Mouse (Mus musculus) 3T3-L1 (cell line): ENCODE results near the gene Atp2b2.

Experiments used
- DNase-seq: peaks from one replicate; pipeline ENCODE4 v3.0.0-alpha.2; 2015; ENCODE audit warnings: low read depth, low spot score

The Atp2b2 gene

DNA sequence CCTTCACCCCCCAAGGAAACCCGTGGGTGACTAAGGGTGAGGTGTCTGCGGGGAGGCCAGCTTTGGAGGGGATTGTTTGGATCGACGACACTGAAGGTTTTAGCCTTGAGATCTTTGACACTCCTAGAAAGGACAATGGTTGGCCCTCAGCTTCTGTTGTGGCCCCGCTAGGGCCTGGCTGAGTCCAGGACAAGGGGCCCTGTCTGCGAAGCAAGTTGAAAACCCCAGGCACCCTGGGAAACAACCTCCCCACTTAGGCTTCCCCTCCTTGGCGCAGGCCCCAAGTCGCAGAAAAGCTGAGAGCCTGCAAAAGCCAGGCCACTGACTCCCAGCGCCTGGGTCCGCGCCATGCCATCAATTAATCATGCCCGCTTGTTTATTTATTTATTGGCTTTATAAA lies at the start of gene Atp2b2:
Gene Atp2b2, minus strand, starts transcription at position 282 of the 400 bp plus-strand sequence.
- DNase-seq = no peak

DNA sequence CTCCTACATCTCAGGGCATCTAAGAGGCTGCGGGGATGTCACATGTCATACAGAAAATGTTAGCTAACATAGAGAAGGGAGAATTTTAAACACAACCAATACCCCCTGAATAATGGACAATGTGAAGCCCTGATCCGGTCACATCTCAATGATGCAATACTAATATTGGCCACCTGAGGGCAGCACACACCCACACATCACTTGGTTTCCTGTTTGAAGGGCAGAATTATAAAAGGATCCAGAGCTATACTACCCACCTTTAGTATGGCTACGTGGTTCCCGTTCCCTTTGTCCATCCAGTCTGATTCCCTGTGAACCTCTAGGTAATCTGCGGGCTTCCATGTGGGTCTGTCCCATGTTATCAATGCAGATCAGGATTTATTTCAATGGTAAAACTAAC lies 47.2 kb upstream of the Atp2b2 start:
- peak; percentile 83 for DNase-seq

- DNase-seq = peak; percentile 59
These were observed 44.7 kb upstream of the Atp2b2 start for GRCm38 (mm10) chr6:114087106-114087505.

- no peak for DNase-seq
These were observed 36.1 kb upstream of the Atp2b2 start for GRCm38 (mm10) chr6:114078556-114078955.

GRCm38 (mm10) chr6:114076560-114076959 lies 34.1 kb upstream of the Atp2b2 start:
- peak; percentile 10 for DNase-seq

DNA sequence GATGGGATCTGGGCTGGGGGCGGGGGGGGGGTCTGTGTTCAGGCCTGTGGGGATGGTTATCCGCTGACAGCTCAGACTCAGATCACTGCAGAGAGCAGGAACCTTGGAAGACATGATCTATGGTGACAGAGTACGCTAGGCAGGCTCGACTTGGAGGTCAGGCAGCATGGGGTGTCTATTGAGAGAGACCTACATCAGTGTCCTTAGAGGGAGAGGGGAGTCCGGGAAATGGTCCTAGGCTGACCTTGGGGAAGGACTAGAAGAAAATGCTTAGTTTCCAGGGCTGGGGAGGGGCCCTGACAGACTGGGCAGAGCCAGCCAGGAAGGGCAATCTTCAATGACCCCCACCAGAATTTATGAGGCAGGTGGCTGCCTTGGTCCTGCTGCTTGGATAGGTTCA lies 33.6 kb upstream of the Atp2b2 start:
- no peak for DNase-seq

GRCm38 (mm10) chr6:114074929-114075328 lies 32.5 kb upstream of the Atp2b2 start:
- DNase-seq = no peak

GRCm38 (mm10) chr6:114074256-114074655 lies 31.8 kb upstream of the Atp2b2 start:
- no peak for DNase-seq

GRCm38 (mm10) chr6:114071564-114071963 lies 29.2 kb upstream of the Atp2b2 start:
- peak; percentile 74 for DNase-seq

- no peak for DNase-seq
These were observed 20.7 kb upstream of the Atp2b2 start for GRCm38 (mm10) chr6:114063100-114063499.

GRCm38 (mm10) chr6:114062688-114063087 lies 20.3 kb upstream of the Atp2b2 start:
- DNase-seq = no peak

DNA sequence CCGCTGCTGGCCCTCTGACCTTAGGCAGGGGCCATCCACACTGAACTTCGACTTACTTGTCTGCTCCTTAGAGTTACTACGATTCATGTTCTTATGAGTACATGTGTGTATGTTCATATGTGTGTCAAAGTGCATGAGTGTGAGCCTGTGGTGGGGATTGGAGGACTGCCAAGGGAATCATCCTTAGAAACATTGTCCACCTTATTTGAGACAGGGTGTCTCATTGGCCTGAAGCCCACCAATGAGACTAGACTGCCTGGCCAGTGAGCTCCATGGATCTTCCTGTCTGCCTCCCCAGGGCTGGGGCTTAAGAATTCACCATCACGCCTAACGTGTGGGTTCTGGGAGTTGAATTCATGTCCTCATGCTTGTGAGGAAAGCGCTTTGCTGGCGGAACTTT lies 16.8 kb upstream of the Atp2b2 start:
- DNase-seq = no peak

GRCm38 (mm10) chr6:114058030-114058808 lies 15.8 kb upstream of the Atp2b2 start:
- no peak for DNase-seq

DNA sequence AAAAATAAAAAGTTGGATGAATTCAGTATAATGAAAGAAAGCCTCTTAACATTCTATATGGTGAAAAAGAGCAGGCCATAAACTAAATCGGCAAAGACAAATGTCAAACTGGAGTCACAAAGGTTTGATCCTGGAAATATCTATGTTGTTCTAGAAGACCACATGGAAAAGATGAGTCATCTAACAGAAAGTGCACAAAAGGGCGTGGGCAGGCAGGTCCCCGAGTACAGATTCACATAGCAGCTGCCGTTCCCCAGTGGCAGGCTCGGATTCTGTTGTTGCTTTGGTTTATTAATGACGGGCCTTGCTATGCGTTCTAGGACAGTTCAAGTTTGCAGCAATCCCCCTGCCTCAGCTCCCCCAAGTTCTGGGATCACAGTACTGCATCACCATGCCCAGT lies 12.9 kb upstream of the Atp2b2 start:
- DNase-seq = no peak

GRCm38 (mm10) chr6:114044962-114045361 lies 2.5 kb upstream of the Atp2b2 start:
- no peak for DNase-seq

GRCm38 (mm10) chr6:114042836-114043235 lies 423 bp upstream of the Atp2b2 start:
- no peak for DNase-seq

DNA sequence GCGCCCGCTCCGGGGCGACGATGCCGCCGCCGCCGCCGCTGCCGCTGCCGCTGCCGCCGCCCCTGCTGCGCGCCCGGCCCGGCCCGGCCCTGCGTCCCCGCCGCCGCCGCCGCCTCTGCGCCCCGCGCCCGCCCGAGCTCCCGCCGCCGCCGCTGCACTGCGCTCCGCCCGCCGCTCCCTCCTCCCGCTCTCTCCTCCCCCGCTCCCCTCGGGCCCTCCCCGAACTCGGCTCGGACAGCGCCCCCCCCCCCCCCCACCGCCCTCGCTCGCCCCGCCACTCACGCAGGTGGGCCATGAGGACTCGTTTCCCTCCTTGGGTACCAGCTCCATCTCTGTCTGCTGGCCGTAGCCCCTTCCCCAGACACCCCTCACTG lies 515 bp downstream of the Atp2b2 start:
- no peak for DNase-seq

- no peak for DNase-seq
These were observed 1.1 kb downstream of the Atp2b2 start for GRCm38 (mm10) chr6:114041097-114041910.

- DNase-seq = no peak
These were observed 6.7 kb downstream of the Atp2b2 start for GRCm38 (mm10) chr6:114035704-114036103.

DNA sequence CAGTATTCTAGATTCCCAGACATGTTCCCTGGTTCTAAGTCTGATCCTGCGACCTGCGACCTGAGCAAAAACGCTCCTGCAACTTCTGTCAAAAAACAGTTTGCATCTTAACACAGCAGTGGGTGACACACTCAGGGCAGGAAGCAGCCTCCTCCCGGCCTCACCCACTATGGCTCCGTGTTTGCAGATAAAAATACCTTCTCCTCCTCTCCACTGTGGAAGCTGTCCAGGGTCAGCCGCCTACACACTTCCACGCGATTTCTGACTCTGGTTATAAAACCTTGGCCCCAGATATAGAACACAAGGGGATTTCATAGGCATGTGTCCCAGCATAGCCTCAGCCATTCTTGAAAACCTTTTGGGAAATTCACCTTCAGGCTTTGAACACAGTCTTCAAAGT lies 9.6 kb downstream of the Atp2b2 start:
- DNase-seq = no peak

GRCm38 (mm10) chr6:114023794-114024193 lies 18.6 kb downstream of the Atp2b2 start:
- DNase-seq = no peak

DNA sequence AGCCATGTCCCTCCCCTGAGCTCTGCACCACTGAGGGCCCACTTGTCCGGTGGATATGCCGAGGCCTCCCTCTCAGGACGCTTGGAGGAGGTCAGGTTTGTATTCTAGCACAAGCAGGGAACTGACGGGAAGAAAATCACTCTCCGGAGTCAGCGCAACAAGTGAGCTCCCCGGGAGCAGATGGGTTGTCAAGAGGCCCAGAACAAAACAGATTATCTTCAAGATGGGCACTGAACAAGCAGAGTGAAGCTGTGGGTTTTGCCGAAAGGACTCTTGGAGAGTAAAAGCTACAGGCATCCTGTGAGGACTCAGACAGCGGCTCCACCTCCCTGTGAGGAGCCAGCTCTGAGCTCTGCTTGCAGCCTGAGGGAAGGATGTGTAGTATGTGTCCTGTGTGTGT lies 20.3 kb downstream of the Atp2b2 start:
- no peak for DNase-seq

DNA sequence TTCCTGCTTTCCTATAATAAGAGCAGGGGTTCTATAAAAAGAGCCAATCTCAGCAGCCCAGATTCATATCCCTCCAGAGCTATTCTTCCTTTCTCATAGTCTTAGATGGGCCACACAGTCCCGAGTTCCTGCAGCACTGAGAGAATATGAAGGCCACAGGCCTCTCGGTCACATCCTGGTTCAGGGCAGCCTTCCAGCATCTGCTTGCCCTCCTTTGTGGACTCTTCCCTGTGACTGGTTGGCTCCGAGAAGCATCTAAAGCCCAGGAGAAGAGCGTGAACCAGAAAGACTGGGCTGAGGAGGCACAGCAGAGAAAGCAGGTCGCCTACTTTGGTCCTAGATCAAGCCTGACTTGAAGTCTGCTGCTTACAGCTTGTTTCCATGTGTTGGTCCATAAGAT lies 28.6 kb downstream of the Atp2b2 start:
- DNase-seq = no peak
